Mouse (Mus musculus) megakaryocyte-erythroid progenitor cell, adult 5-6 weeks (primary cell): ENCODE measurements at regions not wholly inside any gene's neighbourhood (a gene's known extent, or its start where the extent isn't known, plus 50 kb on each side); places are given as distances from the start of the nearest gene placed in this dataset.

Experiments used
- ATAC-seq: replicated peaks from 2 replicates; pipeline ENCODE4 v1.8.0; 2016; ENCODE audit warnings: mild to moderate bottlenecking, inconsistent platforms; ENCODE audit not compliant: severe bottlenecking, poor library complexity, low FRiP score, low TSS enrichment

DNA sequence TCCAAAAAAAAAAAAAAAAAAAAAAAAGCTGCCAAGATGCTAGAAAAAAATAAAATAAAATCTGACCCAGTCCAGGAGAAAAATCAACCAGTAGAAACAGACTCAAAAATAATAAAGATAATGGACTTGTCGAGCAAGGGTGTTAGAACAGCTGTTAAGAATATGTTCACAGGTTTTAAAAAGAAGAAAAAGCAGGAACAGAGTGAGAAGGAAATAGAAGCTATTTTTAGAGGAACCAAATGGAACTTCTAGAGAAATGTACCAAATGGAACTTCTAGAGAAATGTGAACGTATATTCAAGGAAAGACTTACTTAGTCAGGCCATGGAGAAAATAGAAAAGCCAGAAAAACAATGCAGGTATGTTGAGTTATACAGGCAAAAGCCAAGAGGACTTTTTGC is 662.4 kb upstream of the Jmjd1c start:
- ATAC-seq, result no peak

DNA sequence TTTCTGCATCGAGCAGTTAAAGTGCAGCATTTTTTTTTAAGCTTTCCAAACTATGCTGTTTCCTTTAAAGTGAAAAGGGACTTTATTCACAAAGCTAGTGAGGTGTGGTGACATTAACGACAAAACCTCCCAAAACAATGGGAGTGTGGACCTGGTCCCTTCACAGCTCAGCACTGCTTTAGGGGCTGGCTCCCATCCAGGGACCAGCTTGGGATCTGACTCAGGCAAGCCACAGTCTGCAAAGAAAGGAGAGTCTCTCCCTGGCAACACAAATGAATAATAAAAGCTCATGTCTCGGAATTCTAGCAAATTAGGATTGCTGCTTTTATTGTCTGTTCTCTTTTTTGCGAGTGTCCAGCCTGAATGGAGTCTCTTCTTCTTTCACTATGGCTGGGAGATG is 625.2 kb upstream of the Jmjd1c start:
- no peak for ATAC-seq

DNA sequence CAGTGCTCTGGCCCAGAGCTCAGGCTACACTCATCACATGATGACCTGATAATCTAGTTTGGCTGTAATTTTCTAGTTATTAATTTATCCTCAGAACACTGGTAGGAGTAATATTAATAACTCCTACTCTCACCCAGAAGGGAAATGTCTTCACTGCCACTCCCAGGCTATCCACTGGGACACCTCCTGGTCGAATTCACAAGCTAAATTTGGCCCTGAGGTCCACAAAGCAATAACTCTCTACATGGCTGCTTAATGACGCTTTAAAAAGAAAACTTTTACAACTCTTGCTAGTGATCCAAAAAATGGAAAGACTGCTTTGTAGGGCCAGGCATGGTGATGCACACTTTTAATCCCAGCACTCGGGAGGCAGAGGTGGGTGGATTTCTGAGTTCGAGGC is 623.9 kb upstream of the Jmjd1c start:
- no peak for ATAC-seq

- ATAC-seq, result no peak
Observed at GRCm38 (mm10) chr10:66475187-66475735, 620.7 kb upstream of the Jmjd1c start.

GRCm38 (mm10) chr10:66490871-66491270 is 605.1 kb upstream of the Jmjd1c start:
- no peak for ATAC-seq

- no peak for ATAC-seq
Observed at GRCm38 (mm10) chr10:66491850-66492249, 604.1 kb upstream of the Jmjd1c start.

GRCm38 (mm10) chr10:66539846-66540245 is 556.1 kb upstream of the Jmjd1c start:
- no peak for ATAC-seq

GRCm38 (mm10) chr10:66546656-66547055 is 549.3 kb upstream of the Jmjd1c start:
- no peak for ATAC-seq

- ATAC-seq, result no peak
Observed at GRCm38 (mm10) chr10:66547660-66548059, 548.3 kb upstream of the Jmjd1c start.

DNA sequence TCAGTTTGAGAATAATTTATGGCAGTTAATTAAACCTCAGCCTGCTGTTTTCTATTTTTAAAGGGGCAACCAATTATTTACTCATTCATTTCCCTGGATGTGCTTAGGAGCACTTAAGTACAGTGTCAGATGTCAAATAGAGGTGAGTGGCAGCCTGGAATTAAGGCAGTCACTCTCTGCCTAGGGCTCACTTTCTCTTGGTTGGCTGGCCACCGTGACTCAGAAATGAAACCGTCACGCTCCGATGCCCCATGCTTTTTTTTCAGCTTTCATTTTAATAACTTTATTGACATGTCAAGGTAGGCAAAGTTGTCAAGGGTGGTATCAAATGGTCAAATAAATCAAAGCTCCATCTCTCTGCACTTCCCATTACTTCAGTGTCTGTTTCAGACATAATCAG is 547.9 kb upstream of the Jmjd1c start:
- no peak for ATAC-seq

- no peak for ATAC-seq
Observed at GRCm38 (mm10) chr10:66552919-66553318, 543.0 kb upstream of the Jmjd1c start.

DNA sequence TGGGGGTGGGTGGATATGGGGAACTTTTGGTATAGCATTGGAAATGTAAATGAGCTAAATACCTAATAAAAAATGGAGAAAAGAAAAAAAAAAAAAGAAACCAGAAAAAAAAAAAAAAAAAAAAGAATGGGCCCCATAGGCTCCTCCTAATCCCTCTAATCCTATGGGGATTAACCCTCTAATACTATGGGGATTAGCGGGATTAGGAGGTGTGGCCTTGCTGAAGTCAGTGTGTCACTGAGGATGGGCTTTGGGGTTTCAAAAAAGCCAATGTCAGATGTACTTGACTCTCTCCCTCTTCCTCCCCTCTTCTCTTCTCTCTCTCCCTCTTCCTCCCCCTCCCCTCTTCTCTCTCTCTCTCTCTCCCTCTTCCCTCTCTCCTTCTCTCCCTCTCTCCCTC is 541.7 kb upstream of the Jmjd1c start:
- no peak for ATAC-seq

- ATAC-seq, result no peak
Observed at GRCm38 (mm10) chr10:66558097-66558840, 537.7 kb upstream of the Jmjd1c start.

- ATAC-seq, result no peak
Observed at GRCm38 (mm10) chr10:66565374-66565773, 530.6 kb upstream of the Jmjd1c start.

DNA sequence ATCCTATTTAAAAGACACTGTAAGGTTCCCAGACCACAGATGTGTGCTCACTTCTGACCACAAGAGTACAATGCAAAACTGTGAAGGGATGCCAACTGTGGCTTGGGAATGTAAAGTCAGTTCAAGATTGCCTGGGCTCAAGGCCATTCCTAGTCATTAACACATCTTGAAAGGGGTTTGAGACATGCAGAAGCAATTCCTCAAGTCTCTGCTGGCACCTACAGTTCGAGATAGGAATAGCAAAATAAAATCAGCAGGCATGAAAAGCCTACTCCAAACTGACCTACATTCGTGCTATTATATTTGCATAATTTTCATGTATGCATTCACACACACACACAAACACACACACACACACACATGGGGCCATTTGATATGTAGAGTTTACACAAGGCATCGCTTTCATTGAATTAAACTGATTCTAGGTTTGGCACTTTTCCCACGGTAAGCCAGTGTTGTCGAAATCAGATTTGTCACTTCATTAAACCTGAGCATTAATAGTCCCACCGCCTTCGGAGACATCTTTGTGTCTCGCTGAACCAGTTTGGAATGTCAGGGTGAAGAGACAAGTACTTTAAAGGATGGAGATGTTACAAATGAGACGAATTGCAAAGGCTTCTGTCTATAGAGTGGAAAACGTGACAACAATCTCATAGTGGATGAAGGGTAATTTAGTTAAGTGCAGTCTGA is 520.9 kb upstream of the Jmjd1c start:
- no peak for ATAC-seq

DNA sequence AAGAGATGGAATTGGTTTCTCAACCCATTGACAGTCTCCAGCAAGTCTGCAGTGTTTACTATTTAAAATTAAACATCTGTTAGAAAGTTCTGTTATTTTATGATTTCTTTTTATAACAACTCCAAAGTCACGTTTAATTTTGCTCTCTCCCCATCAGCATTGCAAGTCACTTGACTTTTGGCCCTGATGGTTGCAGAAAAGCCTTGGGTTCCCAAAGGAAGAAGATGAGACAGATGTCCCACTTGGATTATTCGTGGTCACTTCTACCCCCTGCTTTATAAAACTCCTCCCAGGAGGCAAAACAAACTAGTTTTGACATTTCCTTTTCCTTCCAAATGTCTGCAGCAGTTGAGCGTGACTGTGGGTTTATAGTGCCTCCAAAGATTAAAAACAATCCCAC is 502.9 kb upstream of the Jmjd1c start:
- ATAC-seq, result no peak

GRCm38 (mm10) chr10:66593506-66593905 is 502.4 kb upstream of the Jmjd1c start:
- no peak for ATAC-seq

GRCm38 (mm10) chr10:66597952-66598351 is 498.0 kb upstream of the Jmjd1c start:
- no peak for ATAC-seq

DNA sequence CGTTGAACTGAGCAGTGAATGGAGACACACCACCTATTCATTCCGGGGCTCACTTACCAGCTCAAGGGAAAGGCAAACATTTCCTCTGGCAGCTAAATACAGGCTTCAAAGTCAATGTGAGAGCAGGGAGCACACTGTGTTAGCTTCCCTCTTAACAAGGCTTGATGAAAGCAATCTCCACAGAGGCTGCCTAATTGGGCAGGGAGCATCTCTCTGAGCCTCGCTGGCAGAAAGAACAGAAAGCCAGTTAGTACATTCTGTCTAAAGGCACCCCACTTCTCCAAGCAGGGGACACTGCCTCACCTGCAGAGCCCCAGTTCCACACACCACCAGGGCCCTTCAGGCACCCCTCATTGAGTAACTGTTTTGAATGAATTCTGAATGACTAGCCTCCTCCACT is 488.8 kb upstream of the Jmjd1c start:
- ATAC-seq, result no peak

GRCm38 (mm10) chr10:66616280-66616679 is 479.6 kb upstream of the Jmjd1c start:
- ATAC-seq, result no peak

DNA sequence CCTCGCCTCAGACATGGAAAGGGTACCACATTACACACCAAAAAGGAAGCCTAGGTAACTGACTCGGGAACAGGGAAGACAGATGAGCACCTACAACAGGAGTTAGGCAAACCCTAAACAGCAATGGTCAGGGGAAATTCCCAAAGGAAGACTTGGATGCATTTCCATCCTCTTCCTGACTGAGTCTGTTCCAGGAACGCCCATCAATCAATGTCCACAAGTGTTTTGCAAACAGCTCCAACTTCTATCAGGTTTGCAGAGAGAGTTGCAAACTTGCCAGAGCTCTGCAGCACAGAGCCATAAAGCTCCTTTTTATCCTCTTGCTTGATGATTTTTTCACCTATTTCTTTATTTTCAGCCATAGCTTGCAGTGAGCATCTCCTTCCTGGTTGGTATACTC is 464.9 kb upstream of the Jmjd1c start:
- no peak for ATAC-seq
